8 mouse cellular contexts compared by ENCODE assay signal in the genomic region with DNA sequence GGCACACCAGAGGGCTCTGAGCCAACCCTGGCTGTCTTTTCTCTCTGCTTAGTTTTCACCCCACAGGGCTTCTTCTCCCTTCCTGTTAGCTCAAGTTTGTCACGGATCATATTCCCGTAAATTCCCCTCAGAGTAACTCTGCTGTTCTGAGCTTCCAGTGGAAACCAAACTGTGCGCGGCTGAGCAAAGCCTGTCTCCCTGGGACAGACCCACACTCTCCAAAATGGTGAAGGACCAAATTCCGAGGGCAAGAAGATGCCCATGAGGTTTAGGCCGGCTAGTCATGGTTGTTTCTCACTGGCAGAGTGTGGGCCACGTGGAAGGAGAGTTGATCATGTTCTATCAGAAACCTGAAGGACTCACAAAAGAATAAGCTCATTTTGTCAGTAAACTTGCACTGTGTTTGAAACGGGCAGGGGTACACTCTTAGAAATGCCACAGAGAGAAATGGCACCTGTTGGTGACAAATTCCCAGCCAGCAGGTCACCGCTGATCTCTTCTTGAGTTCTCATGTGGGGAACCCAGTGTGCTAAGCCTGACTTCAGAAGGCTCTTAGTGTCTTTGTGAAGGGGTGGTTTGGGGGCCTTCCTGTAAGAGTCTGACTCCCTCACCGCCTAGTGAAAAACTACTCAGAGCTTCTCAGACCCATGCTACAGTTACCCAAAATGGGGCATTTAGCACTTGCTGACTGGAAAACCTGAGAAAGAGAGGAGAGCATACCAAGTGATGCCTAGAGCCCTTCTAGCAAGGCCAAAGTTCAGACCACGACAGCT. TPM values are rescaled to one million over a fixed set of nuclear protein-coding genes. Genes with fewer than 3 reads are reported as not detected.
A peak's percentile ranks its signal among the peaks of the same experiment; 100 is the strongest.
DNase-seq lines count a peak whose midpoint lies in the region; ATAC-seq lines count a peak whose summit lies in the region.

No protein-coding gene starts in this region.

- 68% methylated on average over 11 of the region's 11 CpGs for WGBS in heart, embryonic 12.5 days

- DNase-seq in heart, adult 18-20 months, result peak; percentile 51 to 56
- no peak for DNase-seq in heart, postnatal 4 days
- peak; percentile 28 for DNase-seq in lung, postnatal 10 days
- no peak for DNase-seq in right cerebral cortex, adult 2 months (ENCODE audit: low spot score in 2 of 2)
- no peak for DNase-seq in right cerebral cortex, postnatal 4 days
- DNase-seq in kidney, adult 11 months, result no peak

- peak overlapping the region; percentile 91 for H3K27ac ChIP-seq in heart, embryonic 12.5 days (ENCODE audit: poor library complexity, severe bottlenecking)

- peaks cover 48% of the 10 kb centered on the region for H3K4me1 ChIP-seq in heart, embryonic 12.5 days (replicated peaks)

- peak overlapping the region; percentile 61; the same call in 1 of the 2 replicates for H3K9ac ChIP-seq in heart, embryonic 12.5 days

- H3K36me3 ChIP-seq in heart, embryonic 12.5 days, result no peaks in the 10 kb centered on the region

- H3K27me3 ChIP-seq in heart, embryonic 12.5 days (replicated peaks), result no peaks in the 10 kb centered on the region

- peak overlapping the region; percentile 32 for H3K4me3 ChIP-seq in heart, embryonic 12.5 days

- ATAC-seq in CD4-positive, CD25-positive, alpha-beta regulatory T cell, adult 4 months, result peak; percentile 16
- ATAC-seq in heart, embryonic 12.5 days (ENCODE audit: insufficient number of reproducible peaks, low FRiP score), result no peak

- peak overlapping the region; percentile 57 for H3K4me2 ChIP-seq in heart, embryonic 12.5 days

- no peaks in the 10 kb centered on the region for H3K9me3 ChIP-seq in heart, embryonic 12.5 days (replicated peaks)

RNA-seq across cellular contexts. Expression of gene Arhgdib, which starts 1.3 kb away (rescaled TPM):
- total RNA-seq in heart, adult 18-20 months (2021), result 10 to 100 TPM; 22.8 to 39.0 TPM
- 10 to 100 TPM; 33.6 to 39.4 TPM for total RNA-seq in heart, postnatal 4 days (2021)
- 1,000 to 10,000 TPM; 2,618 to 2,837 TPM for polyA plus RNA-seq in CD4-positive, CD25-positive, alpha-beta regulatory T cell, adult 4 months (2017; shearing (Covaris generic))
- polyA plus RNA-seq in heart, embryonic 12.5 days (2016; fragmentation: Nextera tagmentation; extraction: Ambion mirVana), result 93.8 and 99.8 TPM in 2 replicates

RNA-seq across cellular contexts. Expression of gene Pde6h, which starts 16.7 kb away (rescaled TPM):
- total RNA-seq in heart, adult 18-20 months (2021), result not detected
- total RNA-seq in heart, postnatal 4 days (2021), result not detected
- polyA plus RNA-seq in CD4-positive, CD25-positive, alpha-beta regulatory T cell, adult 4 months (2017; shearing (Covaris generic)), result under 1 TPM; 0.05 to 0.10 TPM
- 0.22 TPM in 1 of 2 replicates, not detected in the other for polyA plus RNA-seq in heart, embryonic 12.5 days (2016; fragmentation: Nextera tagmentation; extraction: Ambion mirVana)

RNA-seq across cellular contexts. Expression of gene Erp27, which starts 18.4 kb away (rescaled TPM):
- total RNA-seq in heart, adult 18-20 months (2021), result not detected
- total RNA-seq in heart, postnatal 4 days (2021), result under 1 TPM in 1 of 2 experiments, not detected in 1; 0.20 TPM
- 1 to 10 TPM; 2.9 to 3.1 TPM for polyA plus RNA-seq in CD4-positive, CD25-positive, alpha-beta regulatory T cell, adult 4 months (2017; shearing (Covaris generic))
- polyA plus RNA-seq in heart, embryonic 12.5 days (2016; fragmentation: Nextera tagmentation; extraction: Ambion mirVana), result 0.98 and 1.0 TPM in 2 replicates

Comparison
In these comparisons a context has a peak if more than half of its experiments do, and no peak if none do; other contexts are left out.
1. DNase-seq: peak in heart, adult 18-20 months (2 of 2) and lung, postnatal 10 days (single experiment); none in heart, postnatal 4 days (single experiment), right cerebral cortex, adult 2 months (0 of 2), right cerebral cortex, postnatal 4 days (single experiment) and kidney, adult 11 months (single experiment).